Mouse (Mus musculus): Measurements from ENCODE around the gene Has3.

GRCm38 (mm10) chr8:106893481-106894156 lies 23.6 kb downstream of the Has3 start, which contains the start of gene Utp4:
- TF ChIP-seq POLR2A (IDR thresholded peaks at IDR 0.05; ENCODE audit: control insufficient read depth, extremely low read depth, insufficient read depth, low read length, poor library complexity) (peak; percentile 97), CTCF (IDR thresholded peaks at IDR 0.05; ENCODE audit: borderline replicate concordance, control insufficient read depth, extremely low read depth, insufficient read depth, low read length, poor library complexity) (peak; percentile 40; the same call in 1 of the 2 replicates)

All from thymus, adult 2 months (tissue).